Mouse (Mus musculus): Measurements from ENCODE around the gene Zswim8. TPM values are rescaled to one million over a fixed set of nuclear protein-coding genes. Genes with fewer than 3 reads are reported as not detected.
A peak's percentile ranks its signal among the peaks of the same experiment; 100 is the strongest.
"Not testable (repeated sequence)": the region's sequence is repeated elsewhere in the genome, so short reads cannot be mapped to it uniquely, and the experiment has no call there.

Gene Zswim8
- total RNA-seq, 1 experiment from 2014 or later = 36.0 TPM

DNA sequence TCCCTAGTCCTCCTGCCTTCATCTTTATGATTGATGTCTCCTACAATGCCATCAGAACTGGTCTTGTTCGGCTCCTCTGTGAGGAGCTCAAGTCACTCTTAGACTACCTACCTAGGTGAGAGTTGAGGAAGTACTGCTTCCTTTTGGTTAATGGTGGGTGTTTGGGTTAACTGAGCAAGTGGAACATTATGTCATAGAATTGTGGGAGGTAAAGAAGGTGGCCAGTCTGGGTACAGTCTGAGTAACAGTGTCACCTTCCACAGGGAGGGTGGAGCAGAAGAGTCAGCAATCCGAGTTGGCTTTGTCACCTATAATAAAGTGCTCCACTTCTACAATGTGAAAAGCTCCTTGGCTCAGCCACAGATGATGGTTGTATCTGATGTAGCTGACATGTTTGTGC is 18.3 kb upstream of the Zswim8 start:
- no peak for ATAC-seq (replicated peaks; ENCODE audit: insufficient number of reproducible peaks, low FRiP score, low TSS enrichment, poor library complexity, severe bottlenecking)

DNA sequence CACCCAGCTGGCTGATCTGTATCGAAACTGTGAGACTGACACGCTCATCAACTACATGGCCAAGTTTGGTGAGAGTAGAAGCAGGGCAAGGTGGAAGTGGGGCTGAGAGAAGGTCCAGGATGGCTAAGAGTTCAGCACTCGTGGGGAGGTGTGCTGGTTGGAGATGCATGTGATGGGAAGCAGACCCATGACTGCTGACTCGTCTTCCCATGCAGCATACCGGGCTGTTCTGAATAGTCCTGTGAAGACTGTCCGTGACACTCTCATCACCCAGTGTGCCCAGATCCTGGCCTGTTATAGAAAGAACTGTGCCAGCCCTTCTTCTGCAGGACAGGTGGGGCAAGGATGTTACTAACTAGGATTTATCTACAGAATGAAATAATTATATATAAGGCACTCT is 15.6 kb upstream of the Zswim8 start:
- ATAC-seq (replicated peaks; ENCODE audit: insufficient number of reproducible peaks, low FRiP score, low TSS enrichment, poor library complexity, severe bottlenecking) = no peak

- ATAC-seq (replicated peaks; ENCODE audit: insufficient number of reproducible peaks, low FRiP score, low TSS enrichment, poor library complexity, severe bottlenecking) = no peak
These were observed 13.7 kb upstream of the Zswim8 start for GRCm38 (mm10) chr14:20693589-20694101.

DNA sequence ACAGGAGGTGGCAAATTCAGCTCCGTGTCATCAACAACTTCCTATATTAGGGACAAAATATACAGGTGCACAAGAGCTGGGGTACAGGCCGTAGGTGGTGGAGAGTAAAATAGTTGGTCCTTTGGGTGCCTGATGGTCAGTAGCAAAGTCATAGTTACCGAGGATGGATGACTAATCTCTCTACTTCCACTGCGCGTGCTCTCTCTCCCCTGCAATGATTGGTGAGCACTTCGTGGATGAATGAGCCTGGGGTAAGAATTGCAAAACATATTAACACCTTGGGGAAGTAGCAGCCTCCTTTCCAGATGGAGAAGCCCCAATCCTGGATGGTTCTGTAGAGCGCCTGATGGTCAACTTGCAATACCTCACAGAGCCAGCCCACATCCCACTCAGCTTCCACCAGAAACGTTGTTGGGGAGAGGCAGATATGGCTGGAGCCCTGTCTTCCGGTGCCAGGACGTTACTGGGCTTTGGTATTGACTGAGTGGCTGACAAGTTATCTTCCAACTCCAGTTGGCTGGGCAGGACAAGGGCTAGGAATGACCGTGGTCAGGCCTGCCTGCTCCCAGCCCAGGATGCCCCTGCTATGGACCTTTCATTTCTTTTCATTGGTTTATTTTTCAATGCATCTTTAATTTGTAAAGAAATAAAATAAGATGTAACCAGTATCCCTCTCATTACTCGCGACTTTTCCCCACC is 13.0 kb upstream of the Zswim8 start:
- no peak for ATAC-seq (replicated peaks; ENCODE audit: insufficient number of reproducible peaks, low FRiP score, low TSS enrichment, poor library complexity, severe bottlenecking)

DNA sequence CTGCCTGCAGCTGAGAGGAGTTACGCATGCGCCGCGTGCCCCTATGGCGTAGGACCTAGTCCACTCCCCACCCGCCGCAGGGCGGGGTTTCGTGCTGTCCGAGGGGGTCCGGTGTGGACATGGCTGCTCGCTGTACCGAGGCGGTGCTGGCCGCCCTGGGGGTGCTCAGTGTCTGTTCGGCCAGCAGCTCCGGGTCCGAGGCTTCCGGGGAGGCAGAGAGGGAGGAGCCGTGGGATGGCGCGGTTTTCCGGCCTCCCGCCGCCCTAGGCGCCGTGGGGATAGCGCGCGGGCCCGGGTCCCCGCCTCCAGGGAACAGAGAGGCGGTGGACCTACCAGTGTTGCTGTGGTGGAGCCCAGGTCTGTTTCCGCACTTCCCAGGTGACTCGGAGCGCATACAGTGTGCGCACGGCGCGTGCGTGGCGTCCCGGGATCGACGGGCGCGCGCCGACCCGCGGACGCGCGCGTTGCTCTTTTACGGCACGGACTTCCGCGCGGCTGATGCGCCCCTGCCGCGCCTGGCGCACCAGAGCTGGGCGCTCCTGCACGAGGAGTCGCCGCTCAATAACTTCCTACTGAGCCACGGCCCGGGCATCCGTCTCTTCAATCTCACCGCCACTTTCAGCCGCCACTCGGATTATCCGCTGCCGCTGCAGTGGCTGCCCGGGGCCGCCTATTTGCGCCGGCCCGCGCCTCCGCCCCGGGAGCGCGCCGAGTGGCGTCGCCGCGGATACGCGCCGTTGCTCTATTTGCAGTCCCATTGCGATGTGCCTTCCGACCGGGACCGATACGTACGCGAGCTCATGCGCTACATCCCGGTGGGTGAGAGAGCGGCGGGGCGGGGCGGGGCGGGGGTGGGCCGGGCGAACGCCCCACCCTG is 12.2 kb upstream of the Zswim8 start, which contains the start of gene Fut11:
Gene Fut11 (plus strand): TSS at position 85 of the 877 bp plus-strand sequence.
- peak; percentile 60 for ATAC-seq (replicated peaks; ENCODE audit: insufficient number of reproducible peaks, low FRiP score, low TSS enrichment, poor library complexity, severe bottlenecking)

DNA sequence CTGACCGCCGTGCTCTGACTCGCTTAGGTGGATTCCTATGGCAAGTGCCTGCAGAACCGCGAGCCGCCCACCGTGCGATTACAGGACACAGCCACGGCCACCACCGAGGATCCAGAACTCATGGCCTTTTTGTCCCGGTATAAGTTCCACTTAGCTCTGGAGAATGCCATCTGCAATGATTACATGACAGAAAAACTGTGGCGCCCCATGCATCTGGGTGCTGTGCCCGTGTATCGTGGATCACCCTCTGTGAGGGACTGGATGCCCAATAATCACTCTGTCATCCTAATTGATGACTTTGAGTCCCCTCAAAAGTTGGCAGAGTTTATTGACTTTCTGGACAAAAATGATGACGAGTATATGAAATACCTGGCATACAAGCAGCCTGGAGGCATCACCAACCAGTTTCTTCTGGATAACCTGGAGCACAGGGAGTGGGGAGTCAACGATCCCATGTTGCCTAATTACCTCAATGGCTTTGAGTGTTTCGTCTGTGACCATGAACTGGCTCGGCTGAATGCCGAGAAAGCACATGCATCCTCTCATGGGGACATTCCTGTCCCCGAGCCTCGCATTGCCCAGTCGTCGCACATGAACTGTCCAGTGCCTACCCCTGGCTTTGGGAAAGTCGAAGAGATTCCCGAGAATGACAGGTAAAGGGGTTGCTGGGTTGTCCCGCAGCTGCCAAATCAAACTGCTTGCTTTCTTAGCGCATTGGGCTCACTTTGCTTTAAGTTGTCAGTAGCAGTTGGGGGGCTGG is 11.4 kb upstream of the Zswim8 start:
- ATAC-seq (replicated peaks; ENCODE audit: insufficient number of reproducible peaks, low FRiP score, low TSS enrichment, poor library complexity, severe bottlenecking) = peak; percentile 25; the same call in 1 of the 2 replicates

DNA sequence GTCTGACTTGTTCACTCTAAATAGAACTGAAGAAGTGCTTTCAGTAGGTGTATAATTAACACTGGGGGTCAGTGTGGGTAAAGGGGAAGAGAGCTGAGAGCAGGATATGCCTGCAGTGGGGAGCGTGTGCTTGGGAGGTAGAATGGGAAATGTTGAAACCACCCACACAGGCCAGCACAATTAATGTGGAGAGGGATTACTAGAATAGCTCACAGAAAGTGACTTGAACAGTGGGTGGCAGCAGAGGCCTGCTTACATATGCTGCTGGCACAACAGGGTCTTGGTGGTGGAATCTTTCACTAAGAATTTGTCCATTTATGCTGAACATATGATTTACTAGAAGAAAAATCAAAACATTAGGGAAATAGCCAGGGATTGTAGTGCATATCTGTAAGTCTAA is 10.4 kb upstream of the Zswim8 start:
- no peak for ATAC-seq (replicated peaks; ENCODE audit: insufficient number of reproducible peaks, low FRiP score, low TSS enrichment, poor library complexity, severe bottlenecking)

DNA sequence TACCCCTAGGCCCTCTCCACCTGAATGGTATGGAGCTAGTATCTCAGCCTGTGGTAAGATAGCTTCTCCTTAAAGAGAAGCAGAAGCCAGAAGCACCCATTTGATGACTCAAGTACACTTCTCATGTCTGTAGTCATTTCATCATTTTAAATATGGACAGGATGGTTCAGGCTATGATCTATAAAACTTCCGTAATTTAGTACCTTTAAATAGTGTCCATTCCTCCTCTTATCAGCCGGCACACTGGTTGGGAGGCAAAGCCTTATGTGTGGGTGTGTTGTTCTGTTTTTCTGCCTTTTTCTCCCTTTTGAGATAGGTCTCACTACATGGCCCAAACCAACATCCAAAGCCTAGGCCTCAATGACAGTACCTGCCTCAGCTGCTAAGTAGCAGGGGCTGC is 8.8 kb upstream of the Zswim8 start:
- no peak for ATAC-seq (replicated peaks; ENCODE audit: insufficient number of reproducible peaks, low FRiP score, low TSS enrichment, poor library complexity, severe bottlenecking)

GRCm38 (mm10) chr14:20700362-20700761 is 7.0 kb upstream of the Zswim8 start:
- no peak for ATAC-seq (replicated peaks; ENCODE audit: insufficient number of reproducible peaks, low FRiP score, low TSS enrichment, poor library complexity, severe bottlenecking)

- ATAC-seq (replicated peaks; ENCODE audit: insufficient number of reproducible peaks, low FRiP score, low TSS enrichment, poor library complexity, severe bottlenecking) = no peak
These were observed 5.8 kb upstream of the Zswim8 start for GRCm38 (mm10) chr14:20701554-20701953.

- no peak for ATAC-seq (replicated peaks; ENCODE audit: insufficient number of reproducible peaks, low FRiP score, low TSS enrichment, poor library complexity, severe bottlenecking)
These were observed 5.1 kb upstream of the Zswim8 start for GRCm38 (mm10) chr14:20702096-20702740.

GRCm38 (mm10) chr14:20702741-20703381 is 4.5 kb upstream of the Zswim8 start, which contains the start of gene Chchd1:
TSS of gene Chchd1 (plus strand) at chr14:20703006.
- ATAC-seq (replicated peaks; ENCODE audit: insufficient number of reproducible peaks, low FRiP score, low TSS enrichment, poor library complexity, severe bottlenecking) = peak; percentile 87

DNA sequence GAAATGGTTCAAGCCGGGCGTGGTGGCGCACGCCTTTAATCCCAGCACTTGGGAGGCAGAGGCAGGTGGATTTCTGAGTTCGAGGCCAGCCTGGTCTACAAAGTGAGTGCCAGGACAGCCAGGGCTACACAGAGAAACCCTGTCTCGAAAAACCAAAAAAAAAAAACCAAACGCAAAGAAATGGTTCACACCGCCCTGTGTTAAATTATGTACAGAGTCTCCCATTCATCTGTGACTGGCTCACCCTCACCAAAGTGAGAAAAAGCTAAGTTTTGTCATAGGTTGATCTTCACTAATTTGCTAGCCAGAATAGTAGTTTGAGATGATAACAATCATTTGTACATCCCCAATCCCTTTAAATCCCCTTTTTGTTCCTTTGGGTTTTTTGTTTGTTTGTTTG is 3.9 kb upstream of the Zswim8 start:
- not testable (repeated sequence) for ATAC-seq (replicated peaks; ENCODE audit: insufficient number of reproducible peaks, low FRiP score, low TSS enrichment, poor library complexity, severe bottlenecking)

DNA sequence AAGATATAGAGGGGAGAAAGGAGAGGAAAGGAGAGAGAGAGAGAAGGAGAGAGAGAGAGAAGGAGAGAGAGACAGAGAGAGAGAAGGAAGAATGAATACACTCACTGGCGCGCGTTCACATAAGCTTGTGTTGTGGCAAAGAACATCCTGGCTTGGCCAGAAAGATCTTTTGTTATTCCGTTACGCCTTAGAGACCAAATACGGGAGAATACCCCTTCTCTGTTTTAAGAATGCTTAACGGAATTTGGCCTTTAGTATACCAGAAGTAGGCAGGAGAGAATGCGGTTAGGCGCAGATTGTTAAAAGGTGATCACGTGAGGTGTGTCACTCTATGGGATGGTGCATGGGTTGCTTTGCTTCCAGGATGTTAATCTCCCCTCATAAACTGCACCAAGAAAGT is 887 bp downstream of the Zswim8 start:
- ATAC-seq (replicated peaks; ENCODE audit: insufficient number of reproducible peaks, low FRiP score, low TSS enrichment, poor library complexity, severe bottlenecking) = no peak

- ATAC-seq (replicated peaks; ENCODE audit: insufficient number of reproducible peaks, low FRiP score, low TSS enrichment, poor library complexity, severe bottlenecking) = no peak
These were observed 6.5 kb downstream of the Zswim8 start for GRCm38 (mm10) chr14:20713832-20714231.

GRCm38 (mm10) chr14:20718443-20718842 is 11.1 kb downstream of the Zswim8 start:
- no peak for ATAC-seq (replicated peaks; ENCODE audit: insufficient number of reproducible peaks, low FRiP score, low TSS enrichment, poor library complexity, severe bottlenecking)

DNA sequence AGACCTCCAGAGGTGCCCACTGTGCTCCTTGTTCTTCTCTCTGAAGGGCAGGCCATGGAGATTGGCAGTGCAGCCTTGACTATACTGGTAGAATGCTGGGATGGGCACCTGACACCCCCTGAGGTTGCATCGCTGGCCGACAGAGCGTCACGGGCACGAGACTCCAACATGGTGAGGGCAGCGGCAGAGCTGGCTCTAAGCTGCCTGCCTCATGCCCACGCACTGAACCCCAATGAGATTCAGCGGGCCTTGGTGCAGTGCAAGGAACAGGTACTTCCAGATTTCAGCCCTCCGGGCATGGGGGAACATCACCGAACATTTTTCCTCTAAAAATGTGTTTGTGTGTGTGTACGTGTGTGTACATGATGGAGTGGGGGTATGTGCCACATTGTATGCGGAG is 12.4 kb downstream of the Zswim8 start:
- ATAC-seq (replicated peaks; ENCODE audit: insufficient number of reproducible peaks, low FRiP score, low TSS enrichment, poor library complexity, severe bottlenecking) = no peak

GRCm38 (mm10) chr14:20721371-20721770 is 14.0 kb downstream of the Zswim8 start:
- ATAC-seq (replicated peaks; ENCODE audit: insufficient number of reproducible peaks, low FRiP score, low TSS enrichment, poor library complexity, severe bottlenecking) = no peak

Measured in monocyte, adult 5-6 weeks (primary cell).